Mouse (Mus musculus): ENCODE measurements around the gene Gal3st2. TPM values are rescaled to one million over a fixed set of nuclear protein-coding genes. Genes with fewer than 3 reads are reported as not detected.
"Not testable (repeated sequence)": the region's sequence is repeated elsewhere in the genome, so short reads cannot be mapped to it uniquely, and the experiment has no call there.

The Gal3st2 gene
- under 1 TPM; 0.70 to 0.84 TPM for total RNA-seq (2021)

DNA sequence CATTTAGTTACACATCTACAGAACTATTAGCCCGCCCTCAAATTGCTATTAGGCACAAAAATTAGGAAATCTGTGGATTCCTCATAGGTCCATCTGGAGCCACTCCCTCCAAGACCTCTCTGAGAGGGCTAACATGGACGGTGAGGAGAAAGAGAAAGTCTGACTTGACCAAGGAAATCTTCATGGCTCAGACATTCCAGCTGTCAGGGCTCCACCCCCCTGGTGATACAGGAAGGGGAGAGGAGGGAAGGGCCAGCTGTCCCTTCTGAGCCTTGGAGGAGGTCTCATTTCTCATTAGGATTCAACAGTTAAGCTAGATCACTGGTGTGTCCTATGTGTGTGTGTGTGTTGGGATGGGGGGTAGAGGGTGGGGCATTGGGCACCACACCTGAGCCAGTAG lies at the start of gene Gal3st2:
Gal3st2 (plus strand) TSS at position 259 of the 400 bp plus-strand sequence.
- intact Hi-C loops (cut with DNase I); DNase-seq (ENCODE audit: low spot score): not testable (repeated sequence)

DNA sequence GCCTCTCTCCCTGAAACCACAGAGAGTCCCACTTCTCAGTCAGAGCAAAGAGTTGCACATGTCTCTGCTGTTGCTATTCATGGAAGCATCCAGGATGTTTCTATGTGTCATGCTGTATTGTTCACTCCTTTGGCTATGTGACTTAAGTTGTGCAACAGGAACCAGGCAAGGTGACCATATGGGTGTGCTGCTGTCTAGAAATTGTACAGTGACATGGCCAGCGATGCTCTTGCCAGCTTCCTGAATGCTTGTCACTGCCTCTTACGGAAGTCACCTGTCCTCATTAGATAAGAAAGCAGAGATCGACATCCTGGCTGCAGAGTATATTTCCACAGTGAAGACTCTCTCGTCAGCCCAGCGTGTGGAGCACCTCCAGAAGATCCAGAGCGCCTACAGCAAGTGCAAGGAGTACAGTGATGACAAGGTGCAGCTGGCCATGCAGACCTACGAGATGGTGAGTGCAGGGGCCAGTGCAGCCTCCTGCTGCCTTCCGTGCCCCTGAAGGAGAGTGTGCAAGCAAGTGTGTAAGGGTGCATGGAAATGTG lies 49.5 kb upstream of the Gal3st2 start:
- DNase-seq (ENCODE audit: low spot score), result no peak
- intact Hi-C loops (cut with DNase I), result no loop called here

DNA sequence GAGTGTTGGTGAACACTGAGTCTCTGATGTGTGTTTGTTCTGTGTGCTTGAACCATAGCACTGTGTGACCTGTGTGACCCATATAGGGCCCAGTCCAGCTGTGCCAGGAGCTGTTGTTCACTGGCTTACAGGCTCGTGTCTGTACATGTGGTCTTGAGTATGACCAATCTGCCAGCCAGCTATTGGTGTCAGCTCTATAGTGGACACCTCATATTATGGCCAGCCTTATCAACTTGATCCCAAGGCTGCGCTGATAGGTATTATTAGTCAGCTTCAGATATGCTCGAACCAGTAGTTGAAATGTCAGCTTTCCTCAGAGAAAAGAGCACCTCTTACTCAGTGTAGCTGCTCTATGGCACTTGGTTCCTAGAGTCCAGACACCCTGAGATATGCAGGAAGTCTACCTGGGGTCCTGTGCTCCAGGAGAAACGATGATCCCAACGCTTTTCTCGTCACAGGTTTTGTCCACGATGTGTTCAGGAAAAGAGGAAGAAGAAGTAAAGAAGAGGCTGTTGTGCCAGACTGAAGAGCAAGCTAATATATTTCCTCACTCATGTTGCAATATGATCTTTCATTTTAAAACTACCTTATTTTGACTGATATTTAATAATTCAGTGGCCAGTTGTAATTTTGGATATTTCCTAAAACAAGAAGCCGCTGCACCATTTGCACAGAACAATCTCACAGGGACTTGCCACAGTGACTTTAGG lies 43.1 kb upstream of the Gal3st2 start:
- intact Hi-C loops (cut with DNase I), result no loop called here

DNA sequence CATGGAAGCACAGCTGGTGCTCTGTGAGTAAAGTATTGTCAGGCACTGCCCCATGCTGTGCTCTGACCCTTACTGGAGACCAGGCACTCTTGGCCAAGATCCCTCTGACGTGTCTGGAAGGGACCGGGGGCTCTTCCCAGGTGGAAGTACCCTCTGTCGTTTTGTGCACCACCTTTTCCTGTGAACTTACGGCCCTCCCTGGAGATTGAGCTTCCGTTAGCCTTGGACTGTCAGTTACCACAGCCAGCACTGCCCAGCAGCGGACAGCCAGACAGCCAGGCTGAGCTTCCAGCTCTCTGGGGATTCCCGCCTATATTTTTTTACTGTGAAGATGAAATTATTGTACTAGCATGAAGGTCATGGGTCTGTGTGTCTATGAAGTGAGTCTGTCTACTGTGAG lies 42.4 kb upstream of the Gal3st2 start:
- intact Hi-C loops (cut with DNase I), result no loop called here
- no peak for DNase-seq (ENCODE audit: low spot score)

More for the DNA sequence above, 43.1 kb upstream of the Gal3st2 start:
- DNase-seq (ENCODE audit: low spot score), result no peak

DNA sequence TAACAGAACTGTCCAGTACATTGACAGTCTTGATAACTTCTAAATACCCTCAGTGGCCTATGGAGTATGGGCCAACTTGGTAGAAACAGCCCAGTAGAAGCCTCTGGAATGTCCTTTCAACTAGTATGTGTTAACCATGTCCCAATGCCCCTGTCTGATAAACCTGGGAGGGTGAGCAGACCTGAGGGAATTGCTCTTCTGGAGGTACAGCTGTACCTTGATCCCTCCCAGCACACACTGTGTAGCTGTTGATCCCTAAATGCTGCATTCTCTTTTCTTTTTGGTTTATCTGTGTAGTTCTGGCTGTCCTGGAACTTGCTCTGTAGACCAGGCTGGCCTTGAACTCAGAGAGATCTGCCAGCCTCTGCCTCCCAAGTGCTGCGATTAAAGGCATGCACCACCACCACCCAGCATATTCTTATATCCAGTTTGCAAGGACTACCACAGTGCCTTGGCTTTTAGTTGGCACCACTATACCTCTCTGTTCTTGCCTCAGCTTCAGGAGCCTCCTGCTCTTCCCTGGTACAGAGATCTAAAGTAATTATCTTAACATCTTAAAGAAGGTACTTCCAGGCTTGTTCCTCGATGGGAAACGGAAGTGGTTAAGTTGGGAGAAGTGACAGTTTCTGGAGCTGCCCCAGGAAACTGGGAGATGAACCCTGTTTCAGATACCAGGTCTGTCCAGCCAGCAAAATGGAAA lies 37.2 kb upstream of the Gal3st2 start:
- intact Hi-C loops (cut with DNase I), result no loop called here
- no peak for DNase-seq (ENCODE audit: low spot score)

DNA sequence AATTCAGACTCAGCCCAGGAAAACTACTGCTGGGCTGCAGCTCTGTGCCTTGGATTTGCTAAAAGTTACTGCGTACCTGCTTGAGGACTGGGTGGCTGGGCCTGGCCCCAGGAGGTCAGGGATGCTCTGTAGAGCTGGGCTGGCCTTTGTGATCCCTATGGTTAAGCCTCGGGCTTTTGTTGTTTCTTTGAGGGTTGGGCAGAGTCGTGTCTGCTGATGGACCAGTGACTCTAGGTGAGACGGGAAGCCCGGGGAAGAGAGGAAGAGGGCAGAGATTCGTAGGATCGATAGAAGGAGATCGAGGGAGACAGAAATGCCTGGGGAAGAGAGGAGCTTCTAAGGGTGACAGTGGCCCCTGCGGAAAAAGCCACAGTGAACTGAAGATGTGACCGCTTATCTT lies 36.5 kb upstream of the Gal3st2 start, which contains the start of gene D2hgdh:
D2hgdh (plus strand) TSS at position 301 of the 400 bp plus-strand sequence.
- intact Hi-C loops (cut with DNase I), result no loop called here
- DNase-seq (ENCODE audit: low spot score), result no peak

DNA sequence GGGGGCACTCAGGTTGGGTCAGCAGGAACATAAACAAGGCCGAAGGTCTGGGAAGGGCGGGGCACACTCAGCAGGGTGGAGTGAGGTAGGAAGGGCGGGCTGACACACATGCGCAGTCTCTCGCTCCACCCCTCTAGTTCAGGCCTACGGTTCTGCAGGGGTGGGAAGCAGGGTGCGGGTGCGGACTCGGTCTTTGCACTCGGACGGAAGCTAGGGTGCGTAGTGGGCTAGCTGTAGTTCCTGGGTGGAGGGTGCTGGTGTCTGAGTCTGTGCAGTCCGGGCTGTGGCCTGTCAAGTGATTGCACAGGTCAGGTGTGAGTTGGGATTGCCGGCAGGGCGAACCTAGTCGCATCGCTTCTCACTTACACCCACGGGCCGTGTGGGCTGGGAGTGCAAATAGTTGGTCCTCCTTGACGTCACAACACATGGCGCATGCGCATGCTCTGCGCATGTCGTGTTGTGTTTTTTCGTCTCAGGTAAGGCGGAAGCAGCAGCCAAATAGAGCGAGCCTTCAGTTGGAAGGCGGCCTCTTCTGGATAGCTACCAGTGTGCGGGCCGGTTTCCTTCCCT lies 35.9 kb upstream of the Gal3st2 start:
- intact Hi-C loops (cut with DNase I), result no loop called here

DNA sequence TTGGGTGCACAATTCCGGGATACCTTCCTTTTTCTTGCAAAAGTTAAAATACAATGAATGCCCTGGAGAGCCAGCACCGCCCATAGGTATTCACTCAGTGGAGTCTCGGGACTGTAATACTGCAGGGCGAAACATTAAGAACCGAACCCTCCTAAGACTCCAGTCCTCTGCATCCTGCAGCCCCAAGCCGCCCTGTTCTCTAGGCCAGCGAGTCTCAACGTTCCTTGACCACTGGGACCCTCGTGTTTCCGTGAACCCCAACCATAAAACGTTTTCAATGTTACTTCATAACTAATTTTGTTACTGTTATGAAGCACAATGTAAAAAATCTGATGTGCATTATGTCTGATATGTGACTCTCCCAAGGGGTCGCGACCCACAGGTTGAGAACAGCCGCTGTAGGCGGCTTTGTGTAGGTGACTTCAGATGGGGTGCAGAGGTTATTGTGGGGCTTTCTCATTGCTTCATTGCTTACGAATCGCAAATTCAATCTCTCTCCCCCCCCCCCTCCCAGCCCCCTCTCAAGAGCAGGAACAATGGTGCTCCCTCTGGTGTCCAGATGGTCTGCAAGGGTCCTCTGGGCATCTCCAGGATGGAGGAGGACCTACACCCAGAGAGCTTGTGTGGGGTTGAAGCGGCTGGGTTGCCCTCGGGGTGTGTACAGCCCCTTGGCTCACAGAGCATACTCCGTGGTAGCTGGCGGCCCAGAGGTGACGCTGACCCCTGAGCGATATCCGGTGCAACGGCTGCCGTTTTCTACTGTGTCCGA lies 35.2 kb upstream of the Gal3st2 start:
- intact Hi-C loops (cut with DNase I), result no loop called here

More for the DNA sequence above, 35.9 kb upstream of the Gal3st2 start:
- peak; percentile 92 for DNase-seq (ENCODE audit: low spot score)

DNA sequence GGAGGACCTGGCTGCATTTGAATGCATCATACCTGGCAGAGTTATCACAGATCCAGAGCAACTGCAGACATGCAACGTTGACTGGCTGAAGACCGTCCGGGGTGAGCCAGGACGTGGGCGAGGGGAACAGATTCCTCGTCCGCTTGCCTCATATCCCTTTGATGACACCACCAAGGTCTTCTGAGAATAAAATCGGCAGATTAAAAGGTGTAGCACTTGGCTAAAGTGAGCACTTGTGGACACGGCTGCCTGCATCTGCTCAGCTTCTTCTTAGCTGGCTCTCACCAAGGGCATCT lies 34.6 kb upstream of the Gal3st2 start:
- intact Hi-C loops (cut with DNase I), result no loop called here
- DNase-seq (ENCODE audit: low spot score), result no peak

More for the DNA sequence above, 35.2 kb upstream of the Gal3st2 start:
- DNase-seq (ENCODE audit: low spot score), result no peak

DNA sequence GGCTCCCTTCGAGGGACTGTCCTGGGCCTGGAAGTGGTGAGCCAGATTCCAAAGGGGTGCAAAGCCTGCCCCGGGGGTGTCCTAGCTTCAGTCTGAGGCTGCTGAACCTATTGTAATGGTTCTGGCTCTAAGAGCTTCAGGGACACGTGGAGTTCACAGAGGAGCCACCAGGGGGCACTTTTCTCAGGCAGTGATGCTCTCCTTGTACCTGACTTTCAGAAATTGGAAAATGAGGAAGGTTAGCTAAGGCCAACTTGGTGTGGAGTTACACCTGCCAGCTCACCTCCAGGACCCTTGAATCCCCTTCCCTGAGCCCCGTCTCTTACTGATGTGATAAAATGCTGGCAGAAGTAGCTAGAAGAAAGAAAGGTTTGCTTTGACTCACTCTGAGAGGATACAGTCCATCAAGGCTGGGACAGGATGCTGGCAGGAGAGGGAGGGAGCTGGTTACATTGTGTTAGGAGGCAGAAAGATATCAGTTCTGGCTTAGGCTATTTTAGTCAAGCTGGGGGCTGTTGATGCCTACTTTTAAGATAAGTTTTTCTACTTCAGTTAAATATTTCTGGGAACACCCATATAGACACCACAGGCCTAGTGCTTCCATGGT lies 28.2 kb upstream of the Gal3st2 start:
- not testable (repeated sequence) for DNase-seq (ENCODE audit: low spot score)
- intact Hi-C loops (cut with DNase I), result loop anchor here (10.0 kb wide), 1 partner anchor 242 kb away; no protein-coding TSS in a partner anchor

DNA sequence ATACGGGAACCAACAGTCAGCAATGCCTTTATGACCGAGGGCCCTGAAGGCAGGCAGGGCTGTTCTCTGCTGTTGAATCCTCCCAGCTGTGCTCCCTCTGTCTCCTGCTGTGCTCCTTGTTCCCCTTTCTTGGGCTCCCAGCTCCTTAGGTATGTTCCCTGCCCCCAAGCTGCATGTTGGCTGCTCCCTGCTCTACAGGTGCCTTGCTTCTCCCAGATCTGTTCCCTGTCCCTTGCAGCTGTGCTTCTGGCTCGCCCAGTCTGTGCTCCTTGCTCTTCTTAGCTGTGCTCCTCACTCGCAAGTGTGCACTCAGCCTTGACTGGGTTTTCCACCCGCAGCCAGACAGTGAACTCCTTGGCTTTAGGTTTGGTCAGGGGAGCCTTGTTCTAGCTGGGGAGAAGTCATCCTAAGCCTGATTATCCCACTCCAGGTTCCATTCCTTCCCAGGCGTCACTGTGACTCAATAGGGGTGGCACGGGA lies 26.4 kb upstream of the Gal3st2 start:
- no peak for DNase-seq (ENCODE audit: low spot score)
- intact Hi-C loops (cut with DNase I), result loop anchor here (10.0 kb wide), 1 partner anchor 240 kb away; no protein-coding TSS in a partner anchor

DNA sequence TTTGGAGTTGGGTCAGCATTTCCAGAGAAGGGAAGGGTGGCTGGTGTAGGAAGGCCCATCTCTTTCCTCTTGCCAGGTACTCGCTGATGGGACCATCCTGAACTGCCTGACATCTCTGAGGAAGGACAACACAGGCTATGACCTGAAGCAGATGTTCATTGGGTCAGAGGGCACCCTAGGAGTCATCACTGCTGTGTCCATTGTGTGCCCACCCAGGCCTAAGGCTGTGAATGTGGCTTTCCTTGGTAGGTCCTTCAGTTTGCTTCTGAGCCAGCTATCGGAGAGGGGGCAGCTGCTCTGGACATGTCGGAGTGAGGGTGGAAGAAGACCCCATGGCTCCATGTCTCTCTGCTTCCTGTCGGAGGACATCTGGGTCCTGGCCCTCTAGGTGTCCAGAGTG lies 25.9 kb upstream of the Gal3st2 start:
- no peak for DNase-seq (ENCODE audit: low spot score)
- intact Hi-C loops (cut with DNase I), result loop anchor here (10.0 kb wide), 1 partner anchor 240 kb away; no protein-coding TSS in a partner anchor

DNA sequence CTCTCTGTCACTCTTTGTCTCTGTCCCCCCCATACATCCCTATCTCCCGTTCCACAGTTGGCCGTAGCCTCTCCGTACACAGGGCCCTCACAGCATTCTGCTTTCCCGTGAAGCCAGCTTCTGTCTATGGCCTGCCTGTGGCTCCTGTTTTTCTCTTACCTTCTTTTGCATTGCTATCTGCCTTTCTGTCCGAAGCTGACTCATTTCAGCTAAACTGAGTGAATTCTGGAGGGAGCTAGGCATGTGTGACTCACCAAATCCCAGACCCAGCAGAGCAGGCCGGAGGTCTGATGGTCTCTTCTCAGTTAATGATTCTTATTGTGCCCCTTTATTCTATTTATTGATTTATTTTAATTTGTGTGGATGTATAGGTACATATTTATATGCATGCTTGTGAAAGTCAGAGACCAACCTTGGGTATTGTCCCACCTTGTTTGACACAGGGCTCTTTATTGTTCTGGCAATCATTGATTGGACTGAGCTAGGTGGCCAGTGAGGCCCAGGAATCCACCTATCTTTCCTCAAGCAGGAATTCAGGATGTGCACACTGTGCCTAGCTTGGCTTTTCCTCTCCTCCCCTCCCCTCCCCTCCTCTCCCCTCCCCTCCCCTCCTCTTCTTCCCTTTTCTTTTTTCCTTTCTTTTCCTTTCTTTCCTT lies 25.1 kb upstream of the Gal3st2 start:
- intact Hi-C loops (cut with DNase I), result loop anchor here (10.0 kb wide), 1 partner anchor 239 kb away; no protein-coding TSS in a partner anchor
- DNase-seq (ENCODE audit: low spot score), result no peak

DNA sequence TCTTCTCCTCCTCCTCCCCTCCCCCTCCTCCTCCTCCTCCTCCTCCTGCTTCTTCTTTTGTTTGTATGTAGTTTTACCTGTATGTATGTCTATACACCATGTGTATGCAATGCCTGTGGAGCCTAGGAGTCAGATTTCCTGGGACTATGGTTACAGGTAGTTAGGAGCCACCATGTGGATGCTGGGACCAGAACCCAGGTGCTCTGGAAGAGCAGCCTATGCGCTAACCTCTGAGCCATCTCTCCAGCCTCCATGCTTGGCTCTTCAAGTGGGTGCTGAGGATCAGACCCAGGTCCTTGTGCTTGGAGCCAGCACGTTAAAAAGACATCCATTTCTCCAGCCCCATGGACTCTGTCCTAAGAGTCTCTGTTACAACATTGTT lies 24.6 kb upstream of the Gal3st2 start:
- intact Hi-C loops (cut with DNase I), result loop anchor here (10.0 kb wide), 1 partner anchor 238 kb away; no protein-coding TSS in a partner anchor
- no peak for DNase-seq (ENCODE audit: low spot score)

DNA sequence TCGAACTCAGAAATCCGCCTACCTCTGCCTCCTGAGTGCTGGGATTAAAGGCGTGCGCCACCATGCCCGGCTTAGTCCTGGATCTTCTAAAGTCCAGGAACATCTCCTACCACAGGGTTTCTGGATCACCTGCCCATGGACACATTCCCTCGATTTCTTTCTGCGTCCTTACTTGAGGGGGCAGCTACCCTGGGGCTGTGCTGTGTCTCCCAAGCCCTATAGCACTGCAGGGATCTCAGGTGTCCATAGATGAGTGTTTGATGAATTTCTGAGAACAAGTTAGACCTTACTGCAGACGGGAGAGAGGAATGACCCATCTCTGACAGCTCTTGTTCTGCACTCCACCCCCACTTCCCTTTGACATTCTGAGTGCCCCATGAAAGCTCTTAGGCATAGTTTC lies 23.8 kb upstream of the Gal3st2 start:
- DNase-seq (ENCODE audit: low spot score), result no peak
- intact Hi-C loops (cut with DNase I), result loop anchor here (10.0 kb wide), 1 partner anchor 237 kb away; no protein-coding TSS in a partner anchor

DNA sequence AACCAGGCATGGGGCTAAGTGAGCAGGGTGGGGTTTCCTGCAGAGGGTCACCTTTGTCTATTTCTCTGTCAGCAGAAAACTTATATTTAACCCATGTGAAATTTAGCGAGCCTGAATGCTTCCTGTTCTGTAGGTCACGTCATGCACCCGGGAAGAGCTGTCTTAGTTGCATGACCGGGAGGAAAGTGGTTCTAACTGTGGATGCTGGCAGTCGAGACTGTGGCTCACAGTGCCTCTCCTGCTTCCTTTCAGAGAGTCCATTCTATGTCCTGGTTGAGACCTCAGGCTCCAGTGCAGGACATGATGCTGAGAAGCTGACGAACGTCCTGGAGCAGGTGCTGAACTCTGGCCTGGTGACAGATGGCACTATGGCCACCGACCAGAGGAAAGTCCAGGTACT lies 22.5 kb upstream of the Gal3st2 start:
- intact Hi-C loops (cut with DNase I), result loop anchor here (10.0 kb wide), 1 partner anchor 236 kb away; no protein-coding TSS in a partner anchor
- DNase-seq (ENCODE audit: low spot score), result not testable (repeated sequence)

DNA sequence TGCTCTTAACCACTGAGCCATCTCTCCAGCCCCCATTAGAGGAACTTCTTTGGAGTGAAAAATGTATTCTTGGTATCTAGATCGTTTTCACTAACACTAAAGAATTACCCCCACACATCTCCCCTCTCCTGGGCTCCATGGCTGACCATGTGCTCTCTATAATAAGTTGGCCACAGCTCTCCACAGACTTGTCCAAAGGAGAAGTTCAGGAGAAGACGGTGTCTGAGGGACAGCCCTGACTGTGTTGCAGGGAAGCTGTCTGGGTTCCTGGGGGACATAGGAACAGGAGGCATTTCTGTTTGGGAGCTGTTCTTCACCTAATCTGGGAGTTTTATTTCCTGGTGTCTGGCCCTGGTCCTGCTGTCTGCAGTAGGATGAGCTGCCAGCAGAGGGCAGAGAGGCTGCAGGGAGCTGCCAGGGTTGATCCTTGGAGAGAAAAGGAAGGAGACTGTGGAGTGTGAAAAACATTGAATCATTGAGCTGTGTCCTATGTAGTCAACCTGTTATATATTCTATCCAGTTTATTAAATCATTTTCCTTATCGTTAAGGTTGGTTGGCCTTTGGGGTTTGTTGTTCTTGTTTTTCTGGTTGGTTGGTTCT lies 15.2 kb upstream of the Gal3st2 start:
- DNase-seq (ENCODE audit: low spot score); intact Hi-C loops (cut with DNase I): not testable (repeated sequence)

DNA sequence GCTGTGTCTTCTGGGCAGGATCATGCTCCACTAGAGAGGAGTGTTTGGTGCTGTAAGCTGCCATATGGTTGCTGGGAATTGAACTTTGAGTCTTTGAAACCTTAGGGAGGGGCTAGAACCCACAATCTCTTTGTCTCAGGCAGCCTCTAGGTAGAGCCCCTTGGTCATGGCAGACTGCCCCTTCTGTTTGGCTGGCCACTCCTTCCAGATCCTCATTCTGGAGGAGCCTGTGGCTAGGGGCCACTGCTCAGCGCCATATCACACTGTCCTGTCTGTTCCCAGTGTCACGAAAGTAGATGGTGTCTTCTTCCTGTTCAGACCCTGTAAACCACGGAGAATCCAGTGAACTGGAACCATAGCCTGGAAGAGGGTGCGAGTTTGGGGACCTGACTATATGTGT lies 5.3 kb upstream of the Gal3st2 start:
- intact Hi-C loops (cut with DNase I), result loop anchor here (2.0 kb wide), 1 partner anchor 65 kb away; no protein-coding TSS in a partner anchor
- DNase-seq (ENCODE audit: low spot score), result not testable (repeated sequence)
